Mouse (Mus musculus) lung, embryonic 14.5 days (tissue): Measurements from ENCODE around the gene Tmem201. TPM values are rescaled to one million over a fixed set of nuclear protein-coding genes. Genes with fewer than 3 reads are reported as not detected.

Experiments used
- ATAC-seq: fragments of 200-750 bp; cut with Nextera tagmentation; 2 replicates; pipeline ENCODE4 v1.8.0; 2017; ENCODE audit warnings: mild to moderate bottlenecking, moderate TSS enrichment, moderate library complexity; ENCODE audit not compliant: insufficient read depth
- DNase-seq: peaks from one replicate; pipeline ENCODE4 v3.0.0-alpha.2; 2015
- H3K27ac ChIP-seq: fragments of 300-500 bp; sonication (generic); 2 replicates; pipeline ENCODE4 v1.5.1; 2014; ENCODE audit warnings: low read depth, mild to moderate bottlenecking, moderate library complexity
- H3K27me3 ChIP-seq: fragments of 300-500 bp; sonication (generic); 2 replicates; pipeline ENCODE4 v1.6.1; 2014; ENCODE audit warnings: low read length, control low read depth; ENCODE audit not compliant: insufficient read depth
- H3K36me3 ChIP-seq: fragments of 300-500 bp; sonication (generic); 2 replicates; pipeline ENCODE4 v1.6.1; 2014; ENCODE audit warnings: control low read depth; ENCODE audit not compliant: insufficient read depth
- H3K4me1 ChIP-seq: fragments of 300-500 bp; sonication (generic); 2 replicates; pipeline ENCODE4 v1.6.1; 2014; ENCODE audit warnings: antibody characterized with exemption, control low read depth; ENCODE audit not compliant: insufficient read depth
- H3K4me2 ChIP-seq: fragments of 300-500 bp; sonication (generic); 2 replicates; pipeline ENCODE4 v1.6.1; 2014; ENCODE audit warnings: mild to moderate bottlenecking
- H3K4me3 ChIP-seq: fragments of 300-500 bp; sonication (generic); 2 replicates; pipeline ENCODE4 v1.5.1; 2014; ENCODE audit warnings: low read depth, low read length
- H3K9ac ChIP-seq: fragments of 300-500 bp; sonication (generic); 2 replicates; pipeline ENCODE4 v1.6.1; 2014
- H3K9me3 ChIP-seq: fragments of 300-500 bp; sonication (generic); 2 replicates; pipeline ENCODE4 v1.6.1; 2016; ENCODE audit warnings: low read depth, low read length, control low read depth
- CTCF ChIP-seq: IDR thresholded peaks from 2 replicates; pipeline ENCODE4 v1.5.1; 2016; ENCODE audit warnings: antibody characterized with exemption, low read depth
- WGBS: fragments of 180-500 bp; shearing (Covaris S2); extraction: QIAGEN DNeasy Blood & Tissue Kit; methylation state at CpG from one replicate; pipeline ENCODE4 v1.1.7; 2014; 5-methylcytosine and 5-hydroxymethylcytosine counted together
- polyA plus RNA-seq: library from polyadenylated mRNA; unstranded; fragments of >200 nt; fragmentation: Nextera tagmentation; extraction: Ambion mirVana; gene quantifications from 2 replicates; pipeline ENCODE4 v1.2.1, GENCODE M21; 2014

Tmem201 gene
- polyA plus RNA-seq, 1 experiment from 2014 or later: 30.3 TPM

DNA sequence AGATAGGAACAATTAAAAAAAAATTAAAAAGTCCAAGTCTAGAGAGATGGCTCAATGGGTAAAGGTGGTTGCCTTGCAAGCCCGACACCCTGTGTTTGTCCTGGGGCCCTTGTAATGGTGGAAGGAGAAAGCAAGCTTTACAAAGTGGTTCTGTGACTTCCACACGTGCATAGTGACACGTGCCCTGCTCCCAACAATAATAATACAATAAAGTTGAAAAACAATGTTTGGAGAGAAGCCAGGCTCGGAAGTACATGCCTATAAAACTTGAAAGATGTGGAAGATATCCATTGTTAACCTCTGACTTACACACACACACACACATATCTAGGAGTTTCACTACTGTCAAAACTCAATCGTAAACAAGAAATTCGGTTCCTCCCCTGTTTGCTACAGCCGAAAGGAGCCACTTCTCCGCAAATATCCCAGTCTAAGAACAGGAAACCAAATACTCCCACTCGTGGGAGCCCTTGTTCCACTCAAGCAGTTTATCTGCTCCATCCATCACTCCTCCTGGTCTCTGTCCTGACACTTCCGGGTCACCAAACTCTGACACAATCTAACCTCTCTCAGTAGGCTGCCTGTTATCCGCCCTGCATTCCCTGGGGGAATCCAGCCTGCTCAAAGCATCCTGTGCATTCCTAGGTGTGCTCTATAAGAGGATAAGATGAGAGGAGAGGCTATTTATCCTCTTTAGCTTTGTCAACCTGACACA lies 58.6 kb downstream of the Tmem201 start:
- Histone ChIP-seq H3K27me3 (peaks cover 15% of the 10 kb centered on the region), H3K27ac (no peak overlapping the region), H3K4me2 (no peak overlapping the region), H3K9me3 (no peaks in the 10 kb centered on the region), H3K36me3 (no peaks in the 10 kb centered on the region), H3K9ac (no peak overlapping the region), H3K4me3 (no peak overlapping the region), H3K4me1 (peaks cover 3% of the 10 kb centered on the region; the same call in 1 of the 2 replicates)
- no peak for TF ChIP-seq CTCF
- WGBS: 51% methylated on average over 11 of the region's 11 CpGs
- ATAC-seq (no peak), DNase-seq (peak; percentile 19)

GRCm38 (mm10) chr4:149678006-149678405 lies 59.8 kb downstream of the Tmem201 start:
- no peak overlapping the region for H3K27ac ChIP-seq

GRCm38 (mm10) chr4:149675378-149676261 lies 62.2 kb downstream of the Tmem201 start:
- WGBS: 1% methylated on average over 59 of the region's 60 CpGs

More at GRCm38 (mm10) chr4:149678006-149678405, 59.8 kb downstream of the Tmem201 start:
- Histone ChIP-seq H3K4me1 (peaks cover 3% of the 10 kb centered on the region; the same call in 1 of the 2 replicates), H3K9ac (no peak overlapping the region), H3K4me3 (no peak overlapping the region), H3K4me2 (no peak overlapping the region), H3K36me3 (no peaks in the 10 kb centered on the region), H3K9me3 (no peaks in the 10 kb centered on the region), H3K27me3 (peaks cover 16% of the 10 kb centered on the region)
- no peak for TF ChIP-seq CTCF
- ATAC-seq (no peak), DNase-seq (no peak)
- 50% methylated on average over 1 of the region's 1 CpGs for WGBS

DNA sequence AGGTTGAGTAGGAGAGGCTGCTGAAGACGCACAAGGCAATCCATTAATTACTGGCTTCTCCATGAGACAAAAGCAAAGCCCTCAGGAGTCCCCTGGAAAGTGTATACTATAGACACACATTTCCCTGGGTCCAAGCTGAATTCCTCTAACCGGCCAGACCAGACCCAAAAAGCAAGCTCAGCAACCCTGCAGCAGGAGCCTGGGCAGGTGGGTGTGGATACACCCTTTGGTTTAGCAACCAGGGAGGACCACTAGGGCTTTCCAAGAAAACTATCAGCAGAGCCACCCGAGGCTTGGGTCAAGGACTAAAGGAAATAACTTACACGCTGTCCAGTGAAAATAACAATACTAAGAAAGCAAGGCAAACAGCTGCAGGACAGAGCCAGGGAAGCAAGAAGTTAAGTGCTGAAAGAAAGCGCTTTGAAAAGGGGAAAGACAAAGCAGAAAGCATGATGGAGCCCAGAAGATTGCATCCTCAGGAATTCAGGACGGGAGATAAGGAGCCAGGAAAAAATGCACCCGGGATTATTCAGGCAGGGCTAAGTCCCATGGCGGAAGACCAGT lies 62.9 kb downstream of the Tmem201 start:
- no peak overlapping the region for H3K27ac ChIP-seq
- ATAC-seq: no peak
- H3K9me3 ChIP-seq: no peaks in the 10 kb centered on the region
- peaks cover 16% of the 10 kb centered on the region for H3K27me3 ChIP-seq
- no peaks in the 10 kb centered on the region for H3K36me3 ChIP-seq
- no peak for DNase-seq
- H3K4me2 ChIP-seq: peak overlapping the region; percentile 98
- H3K9ac ChIP-seq: no peak overlapping the region
- no peak for TF ChIP-seq CTCF
- WGBS: 9% methylated on average over 8 of the region's 8 CpGs
- peaks cover 3% of the 10 kb centered on the region; the same call in 1 of the 2 replicates for H3K4me1 ChIP-seq
- H3K4me3 ChIP-seq: peak overlapping the region; percentile 57

More at GRCm38 (mm10) chr4:149675378-149676261, 62.2 kb downstream of the Tmem201 start:
- Histone ChIP-seq H3K27ac (no peak overlapping the region), H3K4me1 (peaks cover 3% of the 10 kb centered on the region; the same call in 1 of the 2 replicates), H3K4me2 (peak overlapping the region; percentile 98), H3K9me3 (no peaks in the 10 kb centered on the region), H3K4me3 (peak overlapping the region; percentile 57), H3K9ac (peak overlapping the region; percentile 33), H3K36me3 (no peaks in the 10 kb centered on the region), H3K27me3 (peaks cover 16% of the 10 kb centered on the region)
- ATAC-seq (peak; percentile 96), DNase-seq (peak; percentile 86)
- no peak for TF ChIP-seq CTCF

- no peak overlapping the region for H3K4me2 ChIP-seq
- WGBS: 86% methylated on average over 5 of the region's 5 CpGs
- H3K27ac ChIP-seq: no peak overlapping the region
- ATAC-seq (no peak), DNase-seq (no peak)
- peaks cover 16% of the 10 kb centered on the region for H3K27me3 ChIP-seq
- H3K4me3 ChIP-seq: no peak overlapping the region
- H3K36me3 ChIP-seq: no peaks in the 10 kb centered on the region
- no peak overlapping the region for H3K9ac ChIP-seq
- TF ChIP-seq CTCF: no peak
- H3K9me3 ChIP-seq: no peaks in the 10 kb centered on the region
- H3K4me1 ChIP-seq: peaks cover 3% of the 10 kb centered on the region; the same call in 1 of the 2 replicates
Observed at GRCm38 (mm10) chr4:149672747-149673146, 65.1 kb downstream of the Tmem201 start.

GRCm38 (mm10) chr4:149671175-149671574 lies 66.7 kb downstream of the Tmem201 start:
- Histone ChIP-seq H3K4me1 (peaks cover 3% of the 10 kb centered on the region; the same call in 1 of the 2 replicates), H3K27ac (no peak overlapping the region), H3K9me3 (no peaks in the 10 kb centered on the region), H3K4me3 (no peak overlapping the region), H3K27me3 (peaks cover 16% of the 10 kb centered on the region), H3K4me2 (no peak overlapping the region), H3K9ac (no peak overlapping the region), H3K36me3 (no peaks in the 10 kb centered on the region)
- DNase-seq: no peak
- ATAC-seq: no peak
- WGBS: 92% methylated on average over 6 of the region's 6 CpGs
- no peak for TF ChIP-seq CTCF
